Mouse (Mus musculus) stomach, embryonic 16.5 days (tissue): ENCODE results near the gene Gadl1. TPM values are rescaled to one million over a fixed set of nuclear protein-coding genes. Genes with fewer than 3 reads are reported as not detected.
"Not testable (repeated sequence)": the region's sequence is repeated elsewhere in the genome, so short reads cannot be mapped to it uniquely, and the experiment has no call there.

Experiments used
- ATAC-seq: fragments of 200-750 bp; cut with Nextera tagmentation; 2 replicates; pipeline ENCODE4 v1.8.0; 2017; ENCODE audit warnings: moderate number of reproducible peaks, moderate TSS enrichment; ENCODE audit not compliant: insufficient read depth, low FRiP score
- H3K27ac ChIP-seq: fragments of 300-500 bp; sonication (generic); 2 replicates; pipeline ENCODE4 v1.5.1; 2014; ENCODE audit warnings: low read length
- H3K27me3 ChIP-seq: fragments of 300-500 bp; sonication (generic); 2 replicates; pipeline ENCODE4 v1.6.1; 2014; ENCODE audit warnings: low read length, control low read depth, mixed read lengths; ENCODE audit not compliant: control insufficient read depth, insufficient read depth
- H3K36me3 ChIP-seq: fragments of 300-500 bp; sonication (generic); 2 replicates; pipeline ENCODE4 v1.6.1; 2014; ENCODE audit warnings: low read length; ENCODE audit not compliant: control insufficient read depth, insufficient read depth
- H3K4me1 ChIP-seq: fragments of 300-500 bp; sonication (generic); 2 replicates; pipeline ENCODE4 v1.6.1; 2014; ENCODE audit warnings: low read length, control low read depth, mixed read lengths; ENCODE audit not compliant: control insufficient read depth, insufficient read depth
- H3K4me2 ChIP-seq: fragments of 300-500 bp; sonication (generic); 2 replicates; pipeline ENCODE4 v1.6.1; 2014; ENCODE audit warnings: low read depth, low read length, mixed read lengths
- H3K4me3 ChIP-seq: fragments of 300-500 bp; sonication (generic); replicated peaks from 2 replicates; pipeline ENCODE4 v1.5.1; 2014; ENCODE audit warnings: mild to moderate bottlenecking, low read length
- H3K9ac ChIP-seq: fragments of 300-500 bp; sonication (generic); 2 replicates; pipeline ENCODE4 v1.6.1; 2014; ENCODE audit warnings: low read length
- H3K9me3 ChIP-seq: fragments of 300-500 bp; sonication (generic); replicated peaks from 2 replicates; pipeline ENCODE4 v1.6.1; 2016; ENCODE audit warnings: low read length, control low read depth; ENCODE audit not compliant: control insufficient read depth
- WGBS: fragments of 180-500 bp; shearing (Covaris S2); extraction: QIAGEN DNeasy Blood & Tissue Kit; methylation state at CpG from one replicate; pipeline ENCODE4 v1.1.7; 2014; 5-methylcytosine and 5-hydroxymethylcytosine counted together
- polyA plus RNA-seq: library from polyadenylated mRNA; unstranded; fragments of >200 nt; fragmentation: Nextera tagmentation; extraction: Ambion mirVana; gene quantifications from 2 replicates; pipeline ENCODE4 v1.2.1, GENCODE M21; 2015

Gadl1 gene
- polyA plus RNA-seq, 1 experiment from 2014 or later: 0.71 TPM

DNA sequence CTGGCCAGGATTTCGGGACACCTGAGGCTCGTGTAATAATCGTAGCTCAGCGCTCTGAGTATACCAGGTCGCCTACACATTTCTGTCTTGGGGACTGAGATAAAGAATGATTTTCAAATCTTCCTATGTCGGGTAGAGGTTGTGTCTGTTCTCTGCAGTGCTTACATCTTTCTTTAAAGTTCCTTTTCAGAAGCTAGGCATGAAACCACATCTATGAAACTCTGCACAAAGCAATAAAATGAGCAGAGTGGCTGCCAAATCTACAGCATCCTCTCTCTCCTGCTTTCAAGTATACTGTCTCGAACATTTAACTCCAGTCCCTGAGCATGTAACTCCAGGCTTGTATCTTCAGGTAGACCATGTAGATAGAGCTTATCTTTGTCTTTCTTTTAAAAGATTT lies 109.3 kb downstream of the Gadl1 start:
- WGBS: 87% methylated on average over 7 of the region's 7 CpGs
- Histone ChIP-seq H3K4me1 (no peaks in the 10 kb centered on the region), H3K27ac (no peak overlapping the region), H3K4me3 (no peak overlapping the region), H3K36me3 (no peaks in the 10 kb centered on the region), H3K27me3 (no peaks in the 10 kb centered on the region), H3K9me3 (0 out of 2 replicates have a peak, but pooled peaks cover 3% of the 10 kb centered on the region), H3K4me2 (no peak overlapping the region), H3K9ac (no peak overlapping the region)
- ATAC-seq: no peak

DNA sequence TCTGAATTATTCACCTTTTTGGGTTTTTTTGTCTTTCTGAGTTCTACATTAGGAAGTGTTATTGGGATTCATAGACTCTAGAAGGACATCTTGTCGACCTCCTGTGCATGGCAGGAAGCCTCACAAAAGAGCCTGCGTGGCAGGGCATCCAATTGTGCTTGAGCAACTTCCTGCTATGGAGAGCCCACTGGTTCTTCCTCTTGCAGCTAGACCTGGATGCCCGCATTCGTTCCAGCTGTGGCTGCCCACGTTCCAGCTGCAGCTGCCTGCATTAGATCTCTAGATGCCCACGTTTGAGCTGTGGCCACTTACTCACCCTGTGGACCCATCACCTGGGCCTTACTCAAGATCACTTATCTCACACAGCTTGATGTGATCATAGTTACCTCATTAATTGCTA lies 116.1 kb downstream of the Gadl1 start:
- Histone ChIP-seq H3K4me1 (no peaks in the 10 kb centered on the region), H3K4me2 (no peak overlapping the region), H3K9me3 (0 out of 2 replicates have a peak, but pooled peaks cover 3% of the 10 kb centered on the region), H3K27me3 (no peaks in the 10 kb centered on the region), H3K27ac (no peak overlapping the region), H3K36me3 (no peaks in the 10 kb centered on the region), H3K4me3 (no peak overlapping the region), H3K9ac (no peak overlapping the region)
- ATAC-seq: no peak
- 82% methylated on average over 6 of the region's 6 CpGs for WGBS

DNA sequence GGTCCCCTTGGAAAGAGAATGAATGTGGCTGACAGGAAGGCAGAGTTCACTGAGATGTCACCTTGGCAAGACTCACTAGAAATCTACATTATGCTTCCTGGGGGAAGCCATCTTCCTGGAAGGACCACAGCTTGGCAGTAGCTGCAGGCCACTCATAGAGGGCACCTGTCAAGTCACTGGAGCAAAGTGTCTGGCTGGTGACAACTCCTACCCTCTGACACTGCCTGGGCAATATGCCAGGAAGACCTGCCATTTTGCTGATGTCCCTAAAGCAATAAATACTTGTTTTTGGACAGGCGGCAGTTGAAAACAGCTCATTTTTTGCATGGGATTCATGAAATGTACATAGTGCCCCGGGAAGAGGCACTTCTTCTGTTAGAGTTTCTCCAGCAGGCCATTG lies 119.8 kb downstream of the Gadl1 start:
- 81% methylated on average over 2 of the region's 2 CpGs for WGBS

DNA sequence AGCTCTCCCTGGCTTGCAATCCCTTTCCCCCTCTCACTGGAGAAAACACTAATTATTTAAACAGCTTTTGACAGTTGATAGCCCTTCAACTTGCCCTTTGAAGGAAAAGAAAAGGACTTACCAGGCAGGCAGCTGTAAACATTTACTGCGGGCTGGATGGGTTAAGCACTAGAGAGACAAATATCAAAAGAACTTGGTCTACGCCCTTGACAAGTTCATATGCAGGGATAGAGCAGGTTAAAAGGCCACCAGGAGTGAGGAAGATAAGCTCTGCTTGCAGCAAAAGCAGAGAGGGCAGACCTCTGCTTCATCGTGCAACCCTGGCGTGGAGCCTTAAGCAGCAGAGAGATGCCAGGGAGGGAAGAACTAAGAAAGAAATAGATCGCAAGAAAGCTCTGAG lies 123.5 kb downstream of the Gadl1 start:
- 39% methylated on average over 5 of the region's 5 CpGs for WGBS
- Histone ChIP-seq H3K36me3 (no peaks in the 10 kb centered on the region), H3K4me2 (no peak overlapping the region), H3K27ac (no peak overlapping the region), H3K4me3 (no peak overlapping the region), H3K9ac (no peak overlapping the region), H3K9me3 (no peaks in the 10 kb centered on the region), H3K4me1 (no peaks in the 10 kb centered on the region), H3K27me3 (no peaks in the 10 kb centered on the region; the same call in 1 of the 2 replicates)
- ATAC-seq: no peak

More for the DNA sequence above, 119.8 kb downstream of the Gadl1 start:
- Histone ChIP-seq H3K4me2 (no peak overlapping the region), H3K27me3 (no peaks in the 10 kb centered on the region), H3K9ac (no peak overlapping the region), H3K36me3 (no peaks in the 10 kb centered on the region), H3K9me3 (no peaks in the 10 kb centered on the region), H3K4me3 (no peak overlapping the region), H3K27ac (no peak overlapping the region), H3K4me1 (no peaks in the 10 kb centered on the region)
- no peak for ATAC-seq

DNA sequence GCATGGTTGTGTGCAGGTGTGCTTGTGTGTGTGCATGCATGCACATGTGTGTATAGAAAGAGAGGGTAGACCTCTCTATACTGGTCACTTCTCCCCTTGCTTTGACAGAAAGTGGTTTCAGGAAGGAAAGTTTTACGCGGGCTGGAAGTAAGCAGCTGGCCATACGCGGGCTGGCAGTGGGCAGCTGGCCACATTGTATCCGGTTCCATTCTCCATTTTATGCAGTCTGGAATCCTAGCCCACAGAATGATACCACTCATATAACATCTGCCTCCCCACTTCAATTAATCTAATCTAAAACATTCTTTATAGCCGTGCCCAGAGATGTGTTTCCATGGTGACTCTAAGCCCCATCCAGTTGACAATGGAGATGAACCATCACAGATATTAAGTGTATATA lies 129.0 kb downstream of the Gadl1 start:
- no peak for ATAC-seq
- H3K4me3 ChIP-seq: no peak overlapping the region
- no peaks in the 10 kb centered on the region for H3K9me3 ChIP-seq
- H3K27me3 ChIP-seq: no peaks in the 10 kb centered on the region; the same call in 1 of the 2 replicates
- no peak overlapping the region for H3K9ac ChIP-seq
- no peaks in the 10 kb centered on the region for H3K36me3 ChIP-seq
- H3K4me1 ChIP-seq: no peaks in the 10 kb centered on the region
- no peak overlapping the region for H3K27ac ChIP-seq
- WGBS: 67% methylated on average over 6 of the region's 6 CpGs
- H3K4me2 ChIP-seq: no peak overlapping the region

DNA sequence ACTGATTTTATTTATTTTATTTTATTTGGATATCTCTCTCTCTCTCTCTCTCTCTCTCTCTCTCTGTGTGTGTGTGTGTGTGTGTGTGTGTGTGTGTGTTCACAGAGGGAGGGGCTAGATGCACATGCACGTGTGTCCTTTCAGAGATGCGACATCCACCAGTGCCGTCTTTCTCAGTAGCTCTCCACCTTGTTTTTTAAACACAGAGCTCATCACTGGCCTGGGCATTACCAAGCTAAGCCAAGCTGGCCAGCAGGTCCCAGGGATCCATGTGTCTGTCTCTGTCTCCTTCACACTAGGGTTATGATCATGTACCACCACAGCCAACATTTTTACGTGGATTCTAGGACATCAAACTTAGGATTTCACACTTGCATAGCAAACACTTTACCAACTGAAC lies 130.7 kb downstream of the Gadl1 start:
- H3K36me3 ChIP-seq: no peaks in the 10 kb centered on the region
- H3K4me1 ChIP-seq: no peaks in the 10 kb centered on the region
- H3K27ac ChIP-seq: no peak overlapping the region
- no peak for ATAC-seq
- H3K4me3 ChIP-seq: no peak overlapping the region
- no peak overlapping the region for H3K9ac ChIP-seq
- H3K4me2 ChIP-seq: no peak overlapping the region
- H3K27me3 ChIP-seq: no peaks in the 10 kb centered on the region; the same call in 1 of the 2 replicates
- WGBS: 70% methylated on average over 4 of the region's 4 CpGs
- no peaks in the 10 kb centered on the region for H3K9me3 ChIP-seq

DNA sequence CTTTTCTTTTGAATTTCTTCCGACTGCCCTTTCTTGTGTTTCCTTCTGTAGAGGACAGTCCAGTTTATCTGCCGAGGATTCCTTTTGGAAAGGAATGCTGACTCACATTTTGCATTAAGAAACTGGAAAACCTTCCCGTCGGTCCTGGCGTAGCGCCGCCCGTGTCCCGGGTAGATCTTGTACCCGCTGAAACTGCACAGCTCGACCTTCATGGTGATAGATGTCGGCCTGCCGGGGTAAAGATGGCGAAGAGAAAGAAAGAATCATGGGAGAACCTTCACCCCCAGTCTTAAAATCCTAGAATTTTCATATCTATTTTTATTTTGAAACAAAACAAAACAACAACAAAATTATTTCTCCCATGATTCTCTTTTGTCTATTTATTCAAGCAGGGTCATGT lies 131.6 kb downstream of the Gadl1 start:
- H3K4me1 ChIP-seq, ATAC-seq, H3K36me3 ChIP-seq, H3K9me3 ChIP-seq, H3K9ac ChIP-seq, H3K27me3 ChIP-seq, H3K4me2 ChIP-seq, H3K27ac ChIP-seq, H3K4me3 ChIP-seq: not testable (repeated sequence)
- 95% methylated on average over 14 of the region's 14 CpGs for WGBS

DNA sequence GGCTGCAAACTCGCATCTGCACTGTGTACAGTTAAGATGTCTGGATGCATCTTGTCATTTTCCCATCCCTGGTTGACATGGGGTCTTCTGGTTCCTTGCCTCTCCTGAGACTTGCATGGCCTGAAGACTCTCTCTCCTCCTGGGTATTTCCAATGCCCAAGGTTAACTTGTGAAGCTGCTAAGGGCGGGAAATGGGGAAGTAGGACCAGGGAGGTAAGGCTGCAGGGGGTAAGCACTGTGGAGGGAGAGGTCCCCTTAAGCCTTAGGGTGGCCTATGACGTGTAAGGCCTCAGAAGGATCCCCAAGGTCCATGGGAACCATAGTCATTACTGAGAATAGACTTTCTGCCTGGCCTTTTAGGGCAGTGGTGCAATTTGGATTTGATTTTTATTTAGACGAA lies 132.1 kb downstream of the Gadl1 start:
- H3K4me2 ChIP-seq: no peak overlapping the region
- WGBS: 73% methylated on average over 4 of the region's 4 CpGs
- no peaks in the 10 kb centered on the region for H3K4me1 ChIP-seq
- H3K9me3 ChIP-seq: no peaks in the 10 kb centered on the region
- ATAC-seq: no peak
- H3K4me3 ChIP-seq: no peak overlapping the region
- no peak overlapping the region for H3K9ac ChIP-seq
- H3K27me3 ChIP-seq: no peaks in the 10 kb centered on the region; the same call in 1 of the 2 replicates
- H3K27ac ChIP-seq: no peak overlapping the region
- H3K36me3 ChIP-seq: no peaks in the 10 kb centered on the region

DNA sequence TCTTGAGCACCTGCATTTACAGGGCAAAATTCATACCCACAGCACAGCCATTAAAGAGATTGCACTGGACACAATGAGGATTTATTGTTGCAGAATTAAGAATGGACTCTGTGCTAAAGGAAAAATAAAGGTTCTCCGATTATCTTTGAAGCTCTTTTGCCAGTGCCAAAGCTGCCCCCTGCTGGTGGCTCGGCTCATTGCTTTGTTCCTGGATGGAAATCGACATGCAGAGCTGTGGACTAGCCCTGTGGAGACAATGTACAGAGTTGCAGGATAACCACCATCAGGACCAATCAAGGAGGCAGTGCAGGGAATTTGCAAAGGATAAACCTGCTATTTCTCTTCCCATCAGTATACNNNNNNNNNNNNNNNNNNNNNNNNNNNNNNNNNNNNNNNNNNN lies 132.5 kb downstream of the Gadl1 start:
- ATAC-seq: no peak
- WGBS: 13% methylated on average over 3 of the region's 3 CpGs

DNA sequence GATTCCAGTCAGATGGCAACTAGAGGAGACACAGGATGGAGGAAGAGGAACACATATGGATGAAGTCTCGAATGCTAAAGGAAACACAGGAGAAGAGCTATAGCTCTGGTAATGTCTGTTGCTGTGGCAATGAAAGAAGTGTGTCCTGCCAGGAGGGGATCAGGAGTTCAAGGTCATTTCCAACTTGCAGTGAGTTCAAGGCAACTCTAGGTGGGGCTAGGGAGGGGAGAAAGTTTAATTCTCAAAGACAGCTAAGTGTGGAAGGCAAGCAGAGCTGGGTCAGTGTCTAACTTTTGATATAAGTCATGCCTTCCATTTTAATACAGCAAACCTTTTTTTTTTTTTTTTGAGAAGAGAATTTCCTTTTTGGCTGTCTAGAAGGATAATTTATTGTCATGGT lies 140.7 kb downstream of the Gadl1 start:
- H3K9ac ChIP-seq: no peak overlapping the region
- H3K27me3 ChIP-seq: no peaks in the 10 kb centered on the region
- H3K4me1 ChIP-seq: no peaks in the 10 kb centered on the region
- no peak overlapping the region for H3K4me3 ChIP-seq
- WGBS: 71% methylated on average over 1 of the region's 1 CpGs
- no peaks in the 10 kb centered on the region for H3K36me3 ChIP-seq
- ATAC-seq: no peak
- H3K4me2 ChIP-seq: no peak overlapping the region
- no peaks in the 10 kb centered on the region for H3K9me3 ChIP-seq
- H3K27ac ChIP-seq: no peak overlapping the region

More for the DNA sequence above, 132.5 kb downstream of the Gadl1 start:
- no peak overlapping the region for H3K27ac ChIP-seq
- H3K4me1 ChIP-seq: no peaks in the 10 kb centered on the region
- no peak overlapping the region for H3K4me2 ChIP-seq
- H3K4me3 ChIP-seq: no peak overlapping the region
- no peak overlapping the region for H3K9ac ChIP-seq
- H3K27me3 ChIP-seq: no peaks in the 10 kb centered on the region; the same call in 1 of the 2 replicates
- H3K9me3 ChIP-seq: no peaks in the 10 kb centered on the region
- H3K36me3 ChIP-seq: no peaks in the 10 kb centered on the region
